Mouse (Mus musculus): ENCODE data around the gene Fkbp15. TPM values are rescaled to one million over a fixed set of nuclear protein-coding genes. Genes with fewer than 3 reads are reported as not detected.
A peak's percentile ranks its signal among the peaks of the same experiment; 100 is the strongest.

Gene Fkbp15
- total RNA-seq, 2 experiments from 2014 or later: 11.7 to 13.2 TPM

- no peak for DNase-seq
Measured at GRCm38 (mm10) chr4:62318294-62318693, 42.1 kb downstream of the Fkbp15 start.

GRCm38 (mm10) chr4:62316456-62316855, 43.9 kb downstream of the Fkbp15 start:
- no peak for DNase-seq

GRCm38 (mm10) chr4:62314516-62314915, 45.8 kb downstream of the Fkbp15 start:
- DNase-seq: no peak

- no peak for DNase-seq
Measured at GRCm38 (mm10) chr4:62313641-62314211, 46.6 kb downstream of the Fkbp15 start.

GRCm38 (mm10) chr4:62312821-62313220, 47.5 kb downstream of the Fkbp15 start:
- DNase-seq: no peak

- DNase-seq: no peak
Measured at GRCm38 (mm10) chr4:62308406-62308805, 51.9 kb downstream of the Fkbp15 start.

GRCm38 (mm10) chr4:62306840-62307239, 53.5 kb downstream of the Fkbp15 start:
- DNase-seq: no peak

- no peak for DNase-seq
Measured at GRCm38 (mm10) chr4:62306301-62306700, 54.0 kb downstream of the Fkbp15 start.

- no peak for DNase-seq
Measured at GRCm38 (mm10) chr4:62303288-62303687, 57.1 kb downstream of the Fkbp15 start.

- DNase-seq: no peak
Measured at GRCm38 (mm10) chr4:62302795-62303194, 57.6 kb downstream of the Fkbp15 start.

GRCm38 (mm10) chr4:62300001-62300400, 60.3 kb downstream of the Fkbp15 start:
- DNase-seq: no peak

GRCm38 (mm10) chr4:62297280-62298130, 62.8 kb downstream of the Fkbp15 start:
- DNase-seq: no peak

GRCm38 (mm10) chr4:62294741-62295140, 65.6 kb downstream of the Fkbp15 start:
- no peak for DNase-seq

GRCm38 (mm10) chr4:62293219-62293861, 67.0 kb downstream of the Fkbp15 start:
- DNase-seq: no peak

- DNase-seq: no peak
Measured at GRCm38 (mm10) chr4:62292461-62293180, 67.7 kb downstream of the Fkbp15 start.

GRCm38 (mm10) chr4:62290816-62291505, 69.4 kb downstream of the Fkbp15 start:
- DNase-seq: no peak

- no peak for DNase-seq
Measured at GRCm38 (mm10) chr4:62289226-62289625, 71.1 kb downstream of the Fkbp15 start.

GRCm38 (mm10) chr4:62286992-62287900, 73.1 kb downstream of the Fkbp15 start:
- DNase-seq: no peak

- peak; percentile 78 for DNase-seq
Measured at GRCm38 (mm10) chr4:62286257-62286991, 73.9 kb downstream of the Fkbp15 start.

- DNase-seq: no peak
Measured at GRCm38 (mm10) chr4:62285576-62285975, 74.8 kb downstream of the Fkbp15 start.
